17 mouse cellular contexts compared by ENCODE assay signal in the genomic region with DNA sequence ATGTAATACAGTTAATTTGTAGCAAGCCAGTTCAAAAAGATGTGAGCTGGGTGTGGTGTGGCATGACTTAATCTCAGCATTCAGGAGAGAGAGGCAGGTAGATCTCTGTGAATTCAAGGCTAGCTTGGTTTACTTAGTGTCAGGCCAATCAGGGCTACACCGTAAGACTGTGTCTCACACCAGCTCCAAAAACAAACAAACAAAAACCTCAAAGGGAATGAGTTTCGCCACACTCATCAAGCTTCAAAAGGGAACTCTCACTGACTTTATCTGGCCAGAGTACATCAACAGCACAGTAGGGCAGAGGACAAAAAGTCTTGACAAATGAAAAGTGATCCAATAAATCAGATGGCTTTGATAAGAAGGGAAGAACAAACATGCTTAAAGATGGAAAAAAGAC.
"Had no signal": no experiment of that assay in that cellular context is flagged by ENCODE, and none has a peak within 500 bp of the region (broad histone marks: within the 10 kb centered on the region; RNA-seq: fewer than 3 reads in every experiment).

No protein-coding gene starts in this region.

- H3K9me3 ChIP-seq: intestine, embryonic 15.5 days; limb, embryonic 10.5 days; limb, embryonic 13.5 days; lung, embryonic 15.5 days; megakaryocyte, embryonic 14.5 days; midbrain, embryonic 10.5 days; midbrain, embryonic 13.5 days had no signal

- H3K4me1 ChIP-seq: intestine, embryonic 15.5 days; limb, embryonic 10.5 days; limb, embryonic 13.5 days; midbrain, embryonic 10.5 days; midbrain, embryonic 13.5 days had no signal

- H3K27me3 ChIP-seq: intestine, embryonic 15.5 days; limb, embryonic 13.5 days; lung, embryonic 15.5 days; megakaryocyte, embryonic 14.5 days; midbrain, embryonic 13.5 days had no signal

- H3K9ac ChIP-seq: intestine, embryonic 15.5 days; limb, embryonic 13.5 days; lung, embryonic 15.5 days; midbrain, embryonic 13.5 days had no signal

- H3K27ac ChIP-seq: intestine, embryonic 15.5 days; kidney, postnatal 0 days; layer of hippocampus, adult 2 months; limb, embryonic 10.5 days; limb, embryonic 13.5 days; lung, embryonic 15.5 days; macrophage; midbrain, embryonic 10.5 days; midbrain, embryonic 13.5 days; stomach, postnatal 0 days had no signal

- H3K4me3 ChIP-seq: intestine, embryonic 15.5 days; layer of hippocampus, adult 2 months; limb, embryonic 10.5 days; limb, embryonic 13.5 days; lung, embryonic 15.5 days; megakaryocyte, embryonic 14.5 days; midbrain, embryonic 10.5 days; midbrain, embryonic 13.5 days had no signal

- ATAC-seq: intestine, embryonic 15.5 days; midbrain, embryonic 13.5 days had no signal

- H3K4me2 ChIP-seq: intestine, embryonic 15.5 days; limb, embryonic 13.5 days; lung, embryonic 15.5 days; midbrain, embryonic 13.5 days had no signal

- DNase-seq: kidney, adult 11 months; kidney, postnatal 25 days; layer of hippocampus, adult 9-11 months; lung, adult 18-20 months; lung, postnatal 14 days; thymus, postnatal 36 days had no signal
